Mouse (Mus musculus): ENCODE measurements around the gene Elovl3. TPM values are rescaled to one million over a fixed set of nuclear protein-coding genes. Genes with fewer than 3 reads are reported as not detected.

Elovl3 gene
- polyA plus RNA-seq (2015; fragmentation: Nextera tagmentation; extraction: Ambion mirVana): not detected in 2 replicates

- Histone ChIP-seq H3K27me3 (peaks cover 81% of the 10 kb centered on the region), H3K27ac (no peak within 1 kb of the TSS), H3K4me1 (peaks cover 24% of the 10 kb centered on the region), H3K9me3 (replicated peaks) (no peaks in the 10 kb centered on the region), H3K4me3 (replicated peaks) (peak within 1 kb of the TSS; percentile 36), H3K36me3 (no peaks in the 10 kb centered on the region), H3K9ac (no peak within 1 kb of the TSS), H3K4me2 (peak within 1 kb of the TSS; percentile 52)
- 0 out of 2 replicates have a peak, but pooled peaks have one; percentile 41 for ATAC-seq (replicated peaks; ENCODE audit: low FRiP score)
- WGBS: 3% methylated on average over 31 of the region's 31 CpGs
Observed at GRCm38 (mm10) chr19:46131694-46132525, at the start of gene Elovl3. Elovl3 (plus strand) TSS chr19:46131897.

GRCm38 (mm10) chr19:46085185-46085584, 46.5 kb upstream of the Elovl3 start:
- Histone ChIP-seq H3K4me1 (no peaks in the 10 kb centered on the region), H3K9me3 (replicated peaks) (no peaks in the 10 kb centered on the region), H3K9ac (no peak overlapping the region), H3K4me3 (replicated peaks) (no peak overlapping the region), H3K27me3 (no peaks in the 10 kb centered on the region), H3K36me3 (peaks cover 55% of the 10 kb centered on the region), H3K4me2 (no peak overlapping the region), H3K27ac (no peak overlapping the region)
- no peak for ATAC-seq (replicated peaks; ENCODE audit: low FRiP score)
- WGBS: 97% methylated on average over 8 of the region's 8 CpGs

DNA sequence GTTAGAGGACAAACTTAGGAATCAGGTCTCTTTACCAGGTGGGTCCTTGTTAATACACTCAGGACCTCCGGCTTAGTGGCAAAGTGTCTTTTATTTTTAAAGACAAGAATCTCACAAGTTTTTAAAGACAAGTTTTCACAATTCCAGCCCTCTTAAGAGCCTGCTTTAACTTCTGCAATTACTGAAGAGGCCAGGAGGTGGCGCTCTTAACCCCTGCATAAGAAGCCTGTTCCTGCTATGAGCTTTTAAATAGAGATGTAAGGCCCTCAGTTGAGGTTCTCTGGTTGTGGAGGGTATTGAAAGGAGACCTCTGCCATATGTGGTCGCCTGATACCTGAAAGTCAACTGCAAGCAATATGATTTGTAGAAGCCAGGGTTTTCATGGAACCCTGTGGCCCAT, 45.4 kb upstream of the Elovl3 start:
- peaks cover 43% of the 10 kb centered on the region for H3K36me3 ChIP-seq
- no peaks in the 10 kb centered on the region for H3K27me3 ChIP-seq
- ATAC-seq (replicated peaks; ENCODE audit: low FRiP score): no peak
- no peaks in the 10 kb centered on the region for H3K9me3 ChIP-seq (replicated peaks)
- no peak overlapping the region for H3K4me2 ChIP-seq
- no peaks in the 10 kb centered on the region for H3K4me1 ChIP-seq
- H3K27ac ChIP-seq: no peak overlapping the region
- WGBS: 54% methylated on average over 3 of the region's 3 CpGs
- no peak overlapping the region for H3K9ac ChIP-seq
- H3K4me3 ChIP-seq (replicated peaks): no peak overlapping the region

DNA sequence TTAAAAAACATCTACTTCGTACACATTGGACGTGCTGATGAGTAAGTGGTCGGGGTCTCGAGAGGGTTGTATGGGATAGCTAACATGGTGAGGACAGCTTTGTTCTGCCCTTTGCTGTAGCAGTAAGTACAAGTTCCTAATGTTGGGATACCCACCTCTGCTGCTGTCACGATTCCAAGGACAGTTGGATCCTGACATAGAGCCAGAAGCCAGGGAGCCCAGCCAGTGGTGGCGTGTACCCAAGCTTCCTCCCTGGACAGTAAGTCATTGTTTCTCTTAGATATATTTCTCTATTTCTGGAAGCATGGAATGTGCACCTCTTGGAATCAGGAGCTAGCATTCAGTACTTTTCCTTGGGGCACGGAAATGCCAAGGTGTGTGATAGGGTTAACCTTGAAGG, 43.8 kb upstream of the Elovl3 start:
- H3K27ac ChIP-seq: no peak overlapping the region
- H3K4me2 ChIP-seq: no peak overlapping the region
- no peak overlapping the region for H3K4me3 ChIP-seq (replicated peaks)
- H3K36me3 ChIP-seq: peaks cover 28% of the 10 kb centered on the region
- 0 out of 2 replicates have a peak, but pooled peaks cover 3% of the 10 kb centered on the region for H3K27me3 ChIP-seq
- no peaks in the 10 kb centered on the region for H3K4me1 ChIP-seq
- no peaks in the 10 kb centered on the region for H3K9me3 ChIP-seq (replicated peaks)
- 79% methylated on average over 7 of the region's 7 CpGs for WGBS
- no peak overlapping the region for H3K9ac ChIP-seq
- no peak for ATAC-seq (replicated peaks; ENCODE audit: low FRiP score)

GRCm38 (mm10) chr19:46091641-46092040, 40.1 kb upstream of the Elovl3 start:
- Histone ChIP-seq H3K9me3 (replicated peaks) (no peaks in the 10 kb centered on the region; the same call in 1 of the 2 replicates), H3K36me3 (no peaks in the 10 kb centered on the region), H3K4me3 (replicated peaks) (no peak overlapping the region), H3K4me2 (no peak overlapping the region), H3K4me1 (no peaks in the 10 kb centered on the region), H3K27ac (no peak overlapping the region), H3K27me3 (0 out of 2 replicates have a peak, but pooled peaks cover 3% of the 10 kb centered on the region), H3K9ac (no peak overlapping the region)
- no peak for ATAC-seq (replicated peaks; ENCODE audit: low FRiP score)
- 88% methylated on average over 4 of the region's 4 CpGs for WGBS

GRCm38 (mm10) chr19:46094144-46094543, 37.6 kb upstream of the Elovl3 start:
- ATAC-seq (replicated peaks; ENCODE audit: low FRiP score): no peak
- H3K4me2 ChIP-seq: no peak overlapping the region
- H3K4me1 ChIP-seq: no peaks in the 10 kb centered on the region
- H3K9ac ChIP-seq: no peak overlapping the region
- 0 out of 2 replicates have a peak, but pooled peaks cover 3% of the 10 kb centered on the region for H3K27me3 ChIP-seq
- H3K27ac ChIP-seq: no peak overlapping the region
- H3K4me3 ChIP-seq (replicated peaks): no peak overlapping the region
- no peaks in the 10 kb centered on the region; the same call in 1 of the 2 replicates for H3K9me3 ChIP-seq (replicated peaks)
- no peaks in the 10 kb centered on the region for H3K36me3 ChIP-seq
- 96% methylated on average over 2 of the region's 2 CpGs for WGBS

GRCm38 (mm10) chr19:46095291-46095690, 36.4 kb upstream of the Elovl3 start:
- ATAC-seq (replicated peaks; ENCODE audit: low FRiP score): no peak
- H3K4me3 ChIP-seq (replicated peaks): no peak overlapping the region
- H3K9ac ChIP-seq: no peak overlapping the region
- H3K36me3 ChIP-seq: no peaks in the 10 kb centered on the region
- no peak overlapping the region for H3K4me2 ChIP-seq
- no peaks in the 10 kb centered on the region; the same call in 1 of the 2 replicates for H3K9me3 ChIP-seq (replicated peaks)
- no peak overlapping the region for H3K27ac ChIP-seq
- H3K27me3 ChIP-seq: 0 out of 2 replicates have a peak, but pooled peaks cover 3% of the 10 kb centered on the region
- 77% methylated on average over 4 of the region's 4 CpGs for WGBS
- no peaks in the 10 kb centered on the region for H3K4me1 ChIP-seq

GRCm38 (mm10) chr19:46096396-46096795, 35.3 kb upstream of the Elovl3 start:
- WGBS: 87% methylated on average over 5 of the region's 5 CpGs
- Histone ChIP-seq H3K4me3 (replicated peaks) (no peak overlapping the region), H3K4me2 (no peak overlapping the region), H3K4me1 (no peaks in the 10 kb centered on the region), H3K27ac (no peak overlapping the region), H3K27me3 (0 out of 2 replicates have a peak, but pooled peaks cover 3% of the 10 kb centered on the region), H3K9me3 (replicated peaks) (no peaks in the 10 kb centered on the region; the same call in 1 of the 2 replicates), H3K36me3 (no peaks in the 10 kb centered on the region), H3K9ac (no peak overlapping the region)
- no peak for ATAC-seq (replicated peaks; ENCODE audit: low FRiP score)

DNA sequence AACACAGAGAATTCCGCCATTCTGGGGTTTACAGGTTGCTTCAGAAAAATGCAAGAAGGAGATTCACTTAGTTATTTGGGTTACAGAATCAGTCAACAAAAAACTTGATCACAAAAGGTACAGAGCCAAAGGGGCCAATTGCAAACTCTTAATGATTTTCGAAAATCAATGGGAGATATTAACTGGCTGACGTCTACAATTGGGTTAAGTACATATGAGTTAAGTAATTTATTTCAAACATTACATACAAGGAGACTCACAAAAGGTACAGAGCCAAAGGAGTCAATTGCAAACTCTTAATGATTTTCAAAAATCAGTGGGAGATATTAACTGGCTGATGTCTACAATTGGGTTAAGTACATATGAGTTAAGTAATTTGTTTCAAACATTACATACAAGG, 32.1 kb upstream of the Elovl3 start:
- no peak overlapping the region for H3K27ac ChIP-seq
- WGBS: 93% methylated on average over 3 of the region's 3 CpGs
- no peak overlapping the region for H3K4me3 ChIP-seq (replicated peaks)
- H3K4me1 ChIP-seq: no peaks in the 10 kb centered on the region
- ATAC-seq (replicated peaks; ENCODE audit: low FRiP score): no peak
- no peak overlapping the region for H3K9ac ChIP-seq
- H3K4me2 ChIP-seq: no peak overlapping the region
- no peaks in the 10 kb centered on the region for H3K36me3 ChIP-seq
- H3K27me3 ChIP-seq: no peaks in the 10 kb centered on the region
- H3K9me3 ChIP-seq (replicated peaks): no peaks in the 10 kb centered on the region

DNA sequence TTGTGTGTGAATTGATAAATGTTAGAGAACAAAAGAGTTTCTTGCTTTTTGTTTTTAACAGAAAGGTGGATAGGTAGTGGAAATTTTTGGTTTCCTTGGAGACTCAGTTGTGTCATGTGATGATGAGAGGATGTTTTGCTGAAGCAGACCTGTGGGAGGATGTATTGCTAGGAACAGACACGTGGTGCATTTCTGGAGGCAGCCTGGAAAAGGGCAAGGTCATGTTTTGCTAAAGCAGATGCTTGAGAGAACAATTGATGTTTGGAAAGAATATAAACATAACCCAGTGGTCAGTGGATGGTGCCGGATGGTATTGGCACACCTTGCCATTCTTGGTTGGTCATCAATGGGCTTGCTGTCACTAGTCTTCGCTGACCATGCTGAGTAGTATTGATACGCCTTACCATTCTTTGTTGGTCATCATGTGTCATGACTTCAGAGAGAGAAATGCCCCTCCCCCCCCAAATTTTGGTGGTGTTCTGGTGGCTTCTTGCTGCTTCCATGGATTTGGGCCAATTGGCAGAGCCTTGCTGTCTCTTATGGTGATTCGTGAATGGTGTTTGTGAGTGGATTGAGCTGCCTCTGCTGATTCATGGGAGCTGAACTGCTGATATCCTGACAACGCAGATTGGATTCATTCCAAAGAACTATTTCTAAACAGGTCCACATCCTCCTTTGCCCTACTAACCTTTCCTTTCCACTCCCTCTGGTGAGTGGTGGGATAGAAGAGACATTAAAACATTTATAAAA, 28.1 kb upstream of the Elovl3 start:
- WGBS: 70% methylated on average over 6 of the region's 6 CpGs

DNA sequence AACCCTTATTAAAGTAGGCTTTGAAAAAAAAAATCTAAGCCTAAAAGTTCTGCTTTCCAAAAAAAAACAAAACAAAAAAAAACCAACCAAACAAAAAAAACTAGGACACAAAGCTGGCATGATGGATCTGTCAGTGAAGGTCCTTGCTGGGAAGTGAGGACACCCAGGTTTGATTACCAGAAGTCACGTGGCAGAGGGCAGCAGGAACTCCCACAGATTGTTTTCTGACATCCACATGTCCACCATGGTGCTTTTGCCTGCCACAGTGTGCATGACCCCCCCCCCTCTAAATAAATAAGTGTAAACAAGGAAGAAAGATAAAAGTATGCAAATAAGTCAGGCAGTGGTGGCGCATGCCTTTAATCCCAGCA, 27.5 kb upstream of the Elovl3 start:
- Histone ChIP-seq H3K9ac (no peak overlapping the region), H3K27me3 (no peaks in the 10 kb centered on the region), H3K27ac (no peak overlapping the region), H3K36me3 (no peaks in the 10 kb centered on the region), H3K4me2 (no peak overlapping the region), H3K4me1 (no peaks in the 10 kb centered on the region), H3K4me3 (replicated peaks) (no peak overlapping the region), H3K9me3 (replicated peaks) (no peaks in the 10 kb centered on the region)
- 60% methylated on average over 2 of the region's 2 CpGs for WGBS
- ATAC-seq (replicated peaks; ENCODE audit: low FRiP score): no peak

More for the DNA sequence above, 28.1 kb upstream of the Elovl3 start:
- Histone ChIP-seq H3K27me3 (no peaks in the 10 kb centered on the region), H3K9ac (no peak overlapping the region), H3K27ac (no peak overlapping the region), H3K4me3 (replicated peaks) (no peak overlapping the region), H3K4me2 (no peak overlapping the region), H3K36me3 (no peaks in the 10 kb centered on the region), H3K9me3 (replicated peaks) (no peaks in the 10 kb centered on the region), H3K4me1 (no peaks in the 10 kb centered on the region)
- ATAC-seq (replicated peaks; ENCODE audit: low FRiP score): no peak

DNA sequence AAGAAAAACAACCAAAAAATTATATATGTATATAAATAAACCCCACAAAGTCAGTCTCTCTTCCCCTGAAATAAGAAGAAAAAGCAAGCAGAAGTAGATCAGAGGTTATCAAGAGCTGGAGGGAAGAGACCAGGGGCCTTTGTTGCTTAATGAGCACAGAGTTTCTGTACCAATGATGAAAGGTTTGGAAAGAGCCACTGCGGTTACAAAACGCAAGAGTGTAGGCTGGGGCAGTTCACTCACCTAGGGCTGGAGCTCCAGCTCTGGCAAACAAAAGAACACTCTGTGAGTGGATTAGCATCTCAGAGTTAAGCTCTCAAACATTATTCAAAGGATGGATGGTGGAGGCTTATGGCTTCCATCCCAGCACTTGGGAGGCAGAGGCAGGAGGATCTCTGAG, 21.5 kb upstream of the Elovl3 start:
- 78% methylated on average over 2 of the region's 2 CpGs for whole genome bisulfite sequencing
- Histone ChIP-seq H3K9ac (no peak overlapping the region), H3K27me3 (no peaks in the 10 kb centered on the region), H3K36me3 (no peaks in the 10 kb centered on the region), H3K9me3 (replicated peaks) (no peaks in the 10 kb centered on the region), H3K4me1 (no peaks in the 10 kb centered on the region), H3K27ac (no peak overlapping the region), H3K4me2 (no peak overlapping the region), H3K4me3 (replicated peaks) (no peak overlapping the region)
- no peak for ATAC-seq (replicated peaks; ENCODE audit: low FRiP score)
